Mouse (Mus musculus) ES-E14 (cell line): ENCODE data around the gene Slc5a2.

Source experiments
- MAFK ChIP-seq: IDR thresholded peaks from 2 replicates; pipeline ENCODE4 v1.6.1; 2014; ENCODE audit warnings: mild to moderate bottlenecking, low read depth, low read length, inconsistent platforms; ENCODE audit not compliant: insufficient read depth
- ZC3H11A ChIP-seq: IDR thresholded peaks from 2 replicates; pipeline ENCODE4 v1.6.1; 2012; ENCODE audit warnings: low read depth, mild to moderate bottlenecking, inconsistent platforms, low read length, borderline replicate concordance
- ZNF384 ChIP-seq: IDR thresholded peaks from 2 replicates; pipeline ENCODE4 v1.6.1; 2012; ENCODE audit warnings: low read depth, low read length, inconsistent platforms

- TF ChIP-seq MAFK (no peak), ZC3H11A (no peak), ZNF384 (no peak)
These were observed 9.7 kb upstream of the Slc5a2 start for GRCm38 (mm10) chr7:128255757-128256156.
